Mouse (Mus musculus) ZHBTc4 (cell line): ENCODE data around the gene Wwox.

Source experiments
- DNase-seq: peaks from one replicate; pipeline ENCODE4 v3.0.0-alpha.2; 2011; ENCODE audit warnings: low read depth, low spot score

The Wwox gene

GRCm38 (mm10) chr8:115159208-115159607, 719.8 kb downstream of the Wwox start:
- no peak for DNase-seq

GRCm38 (mm10) chr8:115159711-115160374, 720.4 kb downstream of the Wwox start:
- peak; percentile 31 for DNase-seq

DNA sequence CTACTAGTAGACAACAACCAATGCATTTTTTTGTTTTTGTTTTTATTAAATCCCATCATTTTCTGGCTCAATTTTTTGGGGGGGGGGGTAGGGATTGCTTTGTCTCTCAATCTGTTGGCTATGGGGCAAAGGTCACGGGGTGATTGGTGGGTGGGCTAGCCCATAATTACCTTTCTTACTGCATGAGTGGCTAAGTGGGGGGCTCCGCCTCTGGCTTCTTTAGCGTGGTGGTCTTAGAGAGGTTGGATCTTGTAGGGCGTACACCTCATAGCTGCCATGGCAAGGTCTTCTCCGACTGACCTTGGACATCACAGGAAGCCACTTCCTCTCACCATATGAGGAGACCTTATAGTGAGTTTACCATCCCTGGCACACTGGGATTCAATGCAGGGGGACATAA, 721.0 kb downstream of the Wwox start:
- DNase-seq, result no peak

GRCm38 (mm10) chr8:115161520-115161919, 722.1 kb downstream of the Wwox start:
- DNase-seq, result no peak

GRCm38 (mm10) chr8:115164872-115165271, 725.4 kb downstream of the Wwox start:
- no peak for DNase-seq

GRCm38 (mm10) chr8:115173634-115174081, 734.2 kb downstream of the Wwox start:
- no peak for DNase-seq

- no peak for DNase-seq
Observed at GRCm38 (mm10) chr8:115185431-115185964, 746.0 kb downstream of the Wwox start.

GRCm38 (mm10) chr8:115186121-115186811, 746.8 kb downstream of the Wwox start:
- DNase-seq, result no peak

DNA sequence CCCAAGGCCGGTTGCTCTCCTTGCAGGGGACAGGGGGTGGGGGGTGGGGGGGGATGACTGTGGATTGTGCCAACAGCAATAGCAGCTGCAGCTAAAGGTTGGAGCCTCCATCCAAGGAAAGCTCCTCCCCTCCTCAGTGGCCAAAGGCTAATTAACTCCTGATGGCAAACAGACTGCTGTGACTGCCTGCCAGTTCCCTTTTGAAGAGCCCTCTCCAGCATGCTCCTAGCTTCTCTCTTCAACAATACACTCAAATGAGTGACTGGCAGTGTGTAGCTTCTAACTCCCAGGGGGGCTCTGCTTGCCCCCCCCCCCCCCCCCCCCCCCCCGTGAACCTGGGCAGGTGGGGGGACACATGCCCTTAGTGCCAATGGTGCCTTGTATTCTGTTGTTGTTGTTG, 747.4 kb downstream of the Wwox start:
- DNase-seq, result no peak

DNA sequence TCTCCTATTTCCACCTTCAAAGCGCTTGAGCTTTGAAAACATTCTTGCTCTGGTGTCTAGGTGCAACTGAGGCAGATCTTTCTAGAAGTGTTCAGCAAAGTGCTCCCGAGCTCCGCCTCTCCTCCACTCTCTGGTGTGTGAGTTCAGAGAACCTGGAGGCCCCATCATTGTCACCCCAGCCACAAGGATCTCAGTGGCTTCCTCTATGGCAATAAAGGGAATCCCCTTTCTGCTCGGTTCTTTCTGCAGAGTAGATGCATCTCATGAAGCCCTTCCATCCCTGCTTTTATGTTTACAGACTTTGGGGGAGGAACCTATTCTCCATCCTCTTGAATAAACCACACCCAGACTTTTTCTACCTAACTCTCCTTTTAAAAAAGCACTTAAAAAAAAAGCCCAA, 749.0 kb downstream of the Wwox start:
- DNase-seq, result no peak

DNA sequence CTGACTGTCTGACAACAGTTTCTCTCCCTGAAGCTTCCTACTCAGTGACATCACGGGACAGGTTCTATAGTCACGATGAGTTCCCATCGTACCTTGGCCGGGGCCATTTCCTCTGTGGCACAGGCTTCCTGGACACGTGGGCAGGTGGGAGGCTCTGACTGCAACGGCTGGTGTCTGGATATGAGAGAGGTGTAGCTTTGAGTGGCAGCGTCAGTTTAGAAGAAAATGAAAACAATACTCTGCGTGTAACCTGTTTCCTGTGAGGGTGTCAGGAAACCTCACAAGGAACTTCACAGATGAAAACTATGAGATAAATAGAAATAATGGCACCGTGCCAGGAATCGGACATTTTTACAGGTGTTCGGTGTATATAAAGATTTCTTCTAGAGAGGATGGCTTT, 750.4 kb downstream of the Wwox start:
- no peak for DNase-seq

GRCm38 (mm10) chr8:115193767-115194166, 754.3 kb downstream of the Wwox start:
- no peak for DNase-seq

DNA sequence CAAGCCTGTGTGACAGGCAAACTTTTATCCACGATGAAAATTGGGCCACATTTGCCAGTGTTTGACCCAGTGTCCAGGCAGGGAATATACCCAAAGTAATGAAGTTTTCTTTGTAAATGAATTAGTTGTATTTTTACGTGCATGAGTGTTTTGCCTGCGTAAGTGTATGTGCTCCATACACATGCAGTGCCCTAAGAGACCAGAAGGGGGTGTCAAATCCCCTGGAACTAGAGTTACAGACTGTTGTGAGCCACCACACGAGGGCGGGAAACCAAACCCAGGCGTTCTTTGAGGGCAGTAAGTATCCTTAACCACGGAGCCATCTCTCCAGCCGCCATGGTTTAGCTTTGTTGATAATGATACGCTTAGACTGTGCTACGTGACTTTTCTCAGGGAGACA, 755.9 kb downstream of the Wwox start:
- peak; percentile 75 for DNase-seq

DNA sequence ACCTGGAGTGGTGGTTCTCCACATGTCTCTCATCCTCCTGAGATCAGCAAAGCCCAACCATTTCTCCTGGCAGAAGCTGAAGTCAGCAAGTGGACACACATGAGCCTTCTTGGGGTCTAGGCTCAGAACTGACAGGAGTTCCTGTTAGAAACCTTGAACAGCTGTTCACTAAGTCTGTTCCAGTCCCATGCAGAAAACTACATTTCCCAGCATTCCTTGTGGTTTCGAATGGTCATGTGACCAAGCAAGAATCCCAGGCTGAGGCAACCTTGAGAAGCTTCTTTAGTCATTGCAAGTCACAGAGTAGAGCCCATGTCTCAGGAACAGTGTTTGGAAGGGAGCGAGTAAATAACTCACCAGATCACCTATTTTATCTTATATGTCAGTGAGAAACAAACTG, 757.4 kb downstream of the Wwox start:
- peak; percentile 21 for DNase-seq

GRCm38 (mm10) chr8:115199204-115199603, 759.7 kb downstream of the Wwox start:
- DNase-seq, result peak; percentile 76

DNA sequence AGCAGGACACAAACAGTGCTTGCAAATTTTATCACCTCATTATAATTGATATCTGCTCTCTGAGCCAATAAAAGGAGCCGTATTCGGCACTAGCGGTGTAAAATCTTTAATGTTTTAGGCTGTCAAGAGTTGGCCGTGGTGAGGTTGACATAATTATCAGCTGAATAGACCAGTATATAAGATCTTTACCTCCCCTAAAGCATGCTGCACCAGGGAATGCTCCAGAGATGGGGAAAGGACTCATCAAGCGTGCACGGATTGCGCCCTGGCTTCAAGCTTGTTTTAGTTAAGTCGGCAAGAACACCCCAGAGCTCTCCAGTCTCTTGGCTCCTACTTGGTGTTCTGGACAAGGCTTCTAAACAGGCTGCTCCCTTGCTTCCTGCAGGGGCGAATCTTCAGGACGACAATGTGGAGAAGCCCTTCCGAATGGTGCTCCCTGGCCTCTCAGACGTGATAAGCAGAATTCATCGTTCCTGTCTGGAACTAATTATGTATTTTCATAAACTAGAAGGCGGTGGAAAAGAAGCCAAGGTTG, 760.2 kb downstream of the Wwox start:
- no peak for DNase-seq

- no peak for DNase-seq
Observed at GRCm38 (mm10) chr8:115201726-115202125, 762.3 kb downstream of the Wwox start.

DNA sequence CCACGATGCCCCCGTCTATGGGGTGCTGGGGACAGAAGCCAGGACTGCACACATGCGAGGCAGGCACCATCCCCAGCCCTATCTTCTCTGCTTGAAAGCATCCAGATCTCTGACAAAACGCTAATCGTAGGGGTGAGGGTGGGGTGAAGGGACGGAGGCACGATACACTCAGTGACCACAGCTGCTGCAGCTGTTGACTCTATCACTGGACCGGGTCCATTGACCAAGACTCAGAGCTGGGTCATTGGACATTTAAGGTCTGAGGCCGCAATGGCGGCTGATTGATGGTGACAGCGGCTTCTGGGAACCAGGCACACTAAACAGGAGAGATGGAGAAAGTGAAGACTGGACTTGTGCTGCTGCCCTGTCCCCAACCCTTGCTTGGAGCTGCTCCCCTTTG, 768.0 kb downstream of the Wwox start:
- no peak for DNase-seq

DNA sequence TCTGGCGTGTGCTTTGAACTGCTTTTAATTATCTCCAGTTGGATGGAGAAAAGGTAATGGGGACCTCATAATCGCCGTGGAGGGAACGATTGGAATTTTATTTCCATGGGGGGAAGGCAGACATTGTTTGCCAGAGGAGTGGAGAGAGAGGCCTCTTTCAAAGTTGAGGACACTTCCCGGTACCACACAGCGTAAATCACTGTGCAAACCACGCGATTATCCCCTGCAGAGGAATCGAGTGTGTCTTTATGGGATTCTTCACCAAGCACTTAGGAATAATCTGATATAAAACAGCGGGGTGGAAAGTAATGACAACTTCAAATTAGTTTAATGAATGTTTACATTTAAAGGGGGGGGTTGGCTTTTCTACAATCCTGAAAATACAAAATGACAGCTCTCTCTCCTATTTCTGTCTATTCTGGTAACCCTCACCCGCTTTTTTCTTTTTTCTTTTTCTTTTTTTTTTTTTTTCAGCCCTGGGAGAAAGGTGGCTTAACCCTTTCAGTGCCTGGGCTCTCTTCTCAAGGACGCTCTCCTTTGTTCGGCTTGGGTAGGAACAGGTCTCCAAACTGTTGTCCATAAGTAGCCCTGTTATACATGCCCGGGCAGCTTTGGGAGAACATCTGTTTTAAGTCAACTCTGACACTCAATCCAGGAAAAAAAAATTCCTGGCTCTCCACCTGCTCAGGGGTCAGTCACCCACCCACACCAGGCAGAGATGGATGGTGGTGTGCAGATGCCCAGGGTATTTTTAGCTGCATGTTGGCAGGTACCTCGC, 769.1 kb downstream of the Wwox start:
- DNase-seq, result no peak

- DNase-seq, result no peak
Observed at GRCm38 (mm10) chr8:115210014-115210413, 770.6 kb downstream of the Wwox start.

- no peak for DNase-seq
Observed at GRCm38 (mm10) chr8:115213126-115213525, 773.7 kb downstream of the Wwox start.

- DNase-seq, result no peak
Observed at GRCm38 (mm10) chr8:115214870-115215269, 775.4 kb downstream of the Wwox start.
